Mouse (Mus musculus) CH12.LX (cell line): ENCODE results near the gene Timmdc1. TPM values are rescaled to one million over a fixed set of nuclear protein-coding genes. Genes with fewer than 3 reads are reported as not detected.

Experiments
- DNase-seq: peaks from one replicate; pipeline ENCODE4 v3.0.0-alpha.2; 2013; ENCODE audit errors: extremely low read depth
- H3K27ac ChIP-seq: 2 replicates; pipeline ENCODE4 v1.5.1; 2012; ENCODE audit warnings: low read depth, mild to moderate bottlenecking, control low read depth, moderate library complexity; ENCODE audit not compliant: insufficient read depth
- H3K27me3 ChIP-seq: replicated peaks from 2 replicates; pipeline ENCODE3; 2012; ENCODE audit warnings: inconsistent platforms
- H3K36me3 ChIP-seq, 2 experiments: replicated peaks in 1 of 2; 2 replicates each; pipeline versions ENCODE3 to v1.6.1; 2012; ENCODE audit warnings: inconsistent platforms in 1 of 2, low read length in 1 of 2, mild to moderate bottlenecking in 1 of 2, mixed read lengths in 1 of 2, moderate library complexity in 1 of 2; ENCODE audit not compliant: control insufficient read depth in 1 of 2, insufficient read depth in 1 of 2
- H3K4me1 ChIP-seq, 2 experiments: 2 replicates each; pipeline ENCODE4 v1.6.1; 2012; ENCODE audit warnings: inconsistent platforms in 1 of 2, moderate library complexity in 1 of 2; ENCODE audit not compliant: insufficient read depth in 2 of 2, control insufficient read depth in 1 of 2
- H3K4me2 ChIP-seq: 2 replicates; pipeline ENCODE4 v1.6.1; 2012; ENCODE audit warnings: low read depth, mild to moderate bottlenecking, control low read depth; ENCODE audit not compliant: poor library complexity, insufficient read depth, severe bottlenecking
- H3K4me3 ChIP-seq, 3 experiments: fragments of 150-350 bp in 1 of 3; sonication (generic) in 1 of 3; replicated peaks in 1 of 3; 2 replicates each; pipeline versions ENCODE3 to v1.5.1; 2011 to 2012; ENCODE audit warnings: low read depth in 2 of 3, low read length in 2 of 3, mild to moderate bottlenecking in 2 of 3, moderate library complexity in 2 of 3, control low read depth in 1 of 3, improper control_type of control experiment in 1 of 3, inconsistent platforms in 1 of 3, mixed read lengths in 1 of 3; ENCODE audit not compliant: poor library complexity in 1 of 3
- H3K79me2 ChIP-seq: replicated peaks from 2 replicates; pipeline ENCODE4 v1.6.1; 2012; ENCODE audit warnings: mild to moderate bottlenecking, moderate library complexity; ENCODE audit not compliant: control insufficient read depth, poor library complexity, insufficient read depth, severe bottlenecking; ENCODE audit errors: extremely low read depth
- H3K9ac ChIP-seq: 2 replicates; pipeline ENCODE4 v1.6.1; 2012; ENCODE audit warnings: low read depth, mild to moderate bottlenecking, control low read depth, moderate library complexity; ENCODE audit not compliant: insufficient read depth
- H3K9me3 ChIP-seq: replicated peaks from 2 replicates; pipeline ENCODE3; 2012; ENCODE audit warnings: low read length, inconsistent platforms, mixed read lengths
- CHD1 ChIP-seq: IDR thresholded peaks from 2 replicates; pipeline ENCODE4 v1.6.1; 2012; ENCODE audit warnings: low read depth, low read length, improper control_type of control experiment, inconsistent platforms
- E2F4 ChIP-seq: IDR thresholded peaks from 2 replicates; pipeline ENCODE4 v1.6.1; 2011; ENCODE audit warnings: low read depth, low read length, improper control_type of control experiment; ENCODE audit not compliant: insufficient replicate concordance
- ELF1 ChIP-seq: IDR thresholded peaks from 2 replicates; pipeline ENCODE4 v1.6.1; 2014; ENCODE audit warnings: low read depth, mild to moderate bottlenecking, inconsistent platforms, low read length, improper control_type of control experiment
- GABPA ChIP-seq: IDR thresholded peaks from 2 replicates; pipeline ENCODE4 v1.6.1; 2012; ENCODE audit warnings: low read depth, low read length, improper control_type of control experiment, inconsistent platforms; ENCODE audit not compliant: insufficient replicate concordance
- JUND ChIP-seq: conservative IDR thresholded peaks from 2 replicates; pipeline ENCODE4 v1.6.1; 2011; ENCODE audit warnings: low read depth, low read length, improper control_type of control experiment
- MAFK ChIP-seq: IDR thresholded peaks from 2 replicates; pipeline ENCODE4 v1.6.1; 2011; ENCODE audit warnings: low read length, improper control_type of control experiment; ENCODE audit not compliant: insufficient replicate concordance
- MAX ChIP-seq: IDR thresholded peaks from 2 replicates; pipeline ENCODE4 v1.6.1; 2011; ENCODE audit warnings: low read length, improper control_type of control experiment
- MAZ ChIP-seq: IDR thresholded peaks from 2 replicates; pipeline ENCODE4 v1.6.1; 2012; ENCODE audit warnings: low read depth, mild to moderate bottlenecking, inconsistent platforms, low read length, improper control_type of control experiment, moderate library complexity
- MEF2A ChIP-seq: IDR thresholded peaks from 2 replicates; pipeline ENCODE4 v1.6.1; 2014; ENCODE audit warnings: low read depth, mild to moderate bottlenecking, inconsistent platforms, low read length, improper control_type of control experiment, borderline replicate concordance
- MXI1 ChIP-seq: IDR thresholded peaks from 2 replicates; pipeline ENCODE4 v1.6.1; 2011; ENCODE audit warnings: mild to moderate bottlenecking, low read depth, low read length, improper control_type of control experiment
- PAX5 ChIP-seq: IDR thresholded peaks from 2 replicates; pipeline ENCODE4 v1.6.1; 2012; ENCODE audit warnings: low read length, inconsistent platforms, mixed read lengths
- POLR2A ChIP-seq: IDR thresholded peaks from 2 replicates; pipeline ENCODE4 v1.6.1; 2011; ENCODE audit warnings: low read depth, mild to moderate bottlenecking, improper control_type of control experiment, low read length
- POLR2AphosphoS2 ChIP-seq: IDR thresholded peaks from 2 replicates; pipeline ENCODE4 v1.6.1; 2011; ENCODE audit warnings: low read depth, low read length, improper control_type of control experiment
- RCOR1 ChIP-seq: conservative IDR thresholded peaks from 2 replicates; pipeline ENCODE4 v1.6.1; 2012; ENCODE audit warnings: low read depth, mild to moderate bottlenecking, inconsistent platforms, low read length, improper control_type of control experiment
- SIN3A ChIP-seq: IDR thresholded peaks from 2 replicates; pipeline ENCODE4 v1.6.1; 2012; ENCODE audit warnings: low read length, improper control_type of control experiment, inconsistent platforms
- SMC3 ChIP-seq: IDR thresholded peaks from 2 replicates; pipeline ENCODE4 v1.6.1; 2011; ENCODE audit warnings: low read depth, low read length, improper control_type of control experiment
- UBTF ChIP-seq: IDR thresholded peaks from 2 replicates; pipeline ENCODE4 v1.6.1; 2012; ENCODE audit warnings: low read depth, mild to moderate bottlenecking, inconsistent platforms, low read length, improper control_type of control experiment, moderate library complexity
- USF1 ChIP-seq: IDR thresholded peaks from 2 replicates; pipeline ENCODE4 v1.6.1; 2014; ENCODE audit warnings: low read depth, mild to moderate bottlenecking, inconsistent platforms, low read length, improper control_type of control experiment
- USF2 ChIP-seq: conservative IDR thresholded peaks from 2 replicates; pipeline ENCODE4 v1.6.1; 2011; ENCODE audit warnings: low read depth, low read length, improper control_type of control experiment
- ZMIZ1 ChIP-seq: IDR thresholded peaks from 2 replicates; pipeline ENCODE4 v1.6.1; 2012; ENCODE audit warnings: low read depth, mild to moderate bottlenecking, inconsistent platforms, low read length, improper control_type of control experiment
- dilution Hi-C: fragments of 300-500 bp; cut with MboI; formaldehyde crosslinking; loops from 2 replicates; pipeline ENCODE4 v1.14.3; 2020; ENCODE audit warnings: low sequenced_read_pairs; ENCODE audit not compliant: extremely low pct_unique_long_range_greater_than_20kb, extremely low pct_ligation_motif_present
- in situ Hi-C: fragments of 300-500 bp; cut with MboI; formaldehyde crosslinking; loops from 3 replicates; pipeline ENCODE4 v1.14.3; 2019; ENCODE audit warnings: low sequenced_read_pairs, low pct_ligation_motif_present, low pct_unique_long_range_greater_than_20kb, mixed read lengths
- polyA plus RNA-seq: library from polyadenylated mRNA; unstranded; fragments of >175 nt; gene quantifications from 2 replicates; pipeline ENCODE4 v1.2.1, GENCODE M21; 2012; ENCODE audit warnings: low read depth; ENCODE audit not compliant: insufficient read length
- total RNA-seq, 2 experiments: library from RNA; depleted of rRNA; stranded (reverse); fragments of 300-350 nt in 1 of 2; fragments of >200 nt in 1 of 2; gene quantifications; 2 replicates each; pipeline ENCODE4 v1.2.3; 2012 to 2014

Gene Timmdc1
- total and polyA plus RNA-seq, 3 experiments, result 32.5 to 49.7 (median 45.1) TPM

DNA sequence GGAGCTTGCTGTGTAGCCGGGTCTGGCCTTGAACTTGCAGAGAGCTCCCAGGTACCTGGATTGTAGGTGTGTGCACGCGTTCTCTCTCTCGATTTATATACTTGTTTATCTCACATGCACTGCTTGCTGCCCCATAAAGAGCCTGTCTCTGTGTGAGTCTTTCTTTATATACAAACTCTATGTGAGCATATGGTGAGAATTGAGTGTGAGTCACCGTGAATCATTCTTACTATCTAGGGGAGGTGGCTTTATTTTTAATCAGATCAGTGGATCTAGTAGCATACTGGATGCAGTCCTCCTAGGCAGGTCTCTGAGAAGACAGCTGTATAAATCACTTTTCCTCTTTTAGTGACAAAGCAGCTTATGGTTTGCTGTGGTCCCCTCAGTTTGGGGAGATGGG is 45.7 kb upstream of the Timmdc1 start:
- no peak overlapping the region for H3K9ac ChIP-seq
- DNase-seq, result no peak
- TF ChIP-seq GABPA, result no peak
- no peak for TF ChIP-seq MAFK
- TF ChIP-seq JUND, result no peak
- no peak for TF ChIP-seq E2F4
- no peak for TF ChIP-seq CHD1
- no peak for TF ChIP-seq ZMIZ1
- no peak for TF ChIP-seq MEF2A
- TF ChIP-seq RCOR1, result no peak
- TF ChIP-seq SMC3, result no peak
- no peak for TF ChIP-seq USF2
- TF ChIP-seq POLR2AphosphoS2, result no peak
- TF ChIP-seq POLR2A, result no peak
- TF ChIP-seq MAZ, result no peak
- TF ChIP-seq, all 38 proteins: peak for 0
- Histone ChIP-seq H3K27ac (no peak overlapping the region), H3K4me1 (peaks cover 4 to 22% of the 10 kb centered on the region in 2 experiments; a peak in 3 of 4 replicates), H3K4me2 (no peak overlapping the region), H3K27me3 (no peaks in the 10 kb centered on the region), H3K4me3 (no peak overlapping the region), H3K79me2 (peaks cover 68% of the 10 kb centered on the region), H3K36me3 (peaks cover 56 to 81% of the 10 kb centered on the region in 2 experiments), H3K9me3 (no peaks in the 10 kb centered on the region)
- in situ Hi-C loops, result no loop called here
- dilution Hi-C loops, result no loop called here

DNA sequence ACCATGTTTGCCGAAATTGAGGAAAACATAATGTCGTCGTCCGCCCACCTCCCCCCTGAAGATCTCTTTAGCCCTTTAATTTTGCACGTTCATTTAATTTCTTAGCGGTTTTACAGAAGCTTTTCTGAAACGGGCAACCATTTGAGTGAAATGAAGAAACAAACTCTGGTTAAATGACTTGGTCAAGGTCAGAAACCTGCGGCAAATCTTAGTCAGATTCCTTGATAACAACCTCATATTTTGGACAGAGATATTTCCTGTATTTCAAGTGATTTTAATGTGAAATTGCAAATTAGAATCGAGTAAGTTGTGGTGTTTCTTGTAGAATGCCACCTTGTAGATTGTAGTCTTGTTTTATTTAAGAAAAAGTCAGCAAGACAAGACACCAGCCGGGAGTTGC is 41.1 kb upstream of the Timmdc1 start:
- no peak for DNase-seq
- H3K9me3 ChIP-seq, result no peaks in the 10 kb centered on the region
- peaks cover 2% of the 10 kb centered on the region for H3K27me3 ChIP-seq
- H3K36me3 ChIP-seq, result peaks cover 26 to 41% of the 10 kb centered on the region in 2 experiments
- no peak overlapping the region for H3K27ac ChIP-seq
- H3K4me1 ChIP-seq, result peaks cover 7 to 35% of the 10 kb centered on the region in 2 experiments
- H3K79me2 ChIP-seq, result peaks cover 54% of the 10 kb centered on the region
- in situ Hi-C loops (no loop called here), dilution Hi-C loops (no loop called here)
- H3K9ac ChIP-seq, result peak overlapping the region; percentile 96
- TF ChIP-seq CHD1, result 0 out of 2 replicates have a peak, but pooled peaks have one; percentile 63
- 0 out of 2 replicates have a peak, but pooled peaks have one; percentile 28 for TF ChIP-seq MAZ
- TF ChIP-seq PAX5, result no peak
- H3K4me2 ChIP-seq, result peak overlapping the region; percentile 95
- peak overlapping the region; percentile 89 to 97 (median 90) for H3K4me3 ChIP-seq

DNA sequence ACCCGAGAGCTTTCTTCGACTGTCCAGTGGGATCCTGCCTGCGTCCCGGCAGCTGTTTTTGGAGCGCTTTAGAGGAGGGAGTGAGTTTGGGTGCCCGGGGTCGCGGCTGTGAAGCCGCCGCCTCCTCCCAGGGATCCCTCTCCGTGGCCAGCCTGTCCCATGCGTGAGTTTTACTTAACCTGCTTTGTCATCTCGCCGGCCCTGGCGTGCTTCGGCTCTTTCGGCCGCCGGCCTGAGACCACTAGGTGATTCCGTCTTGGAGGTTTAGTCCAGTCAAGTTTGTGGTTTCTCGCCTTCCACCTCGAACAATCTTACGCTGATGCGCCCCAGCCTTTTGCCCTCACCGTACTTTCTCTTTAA is 40.5 kb upstream of the Timmdc1 start:
- peaks cover 7 to 35% of the 10 kb centered on the region in 2 experiments for H3K4me1 ChIP-seq
- peaks cover 2% of the 10 kb centered on the region for H3K27me3 ChIP-seq
- peaks cover 48% of the 10 kb centered on the region for H3K79me2 ChIP-seq
- dilution Hi-C loops, result no loop called here
- H3K9me3 ChIP-seq, result no peaks in the 10 kb centered on the region
- H3K4me3 ChIP-seq, result peak overlapping the region; percentile 89 to 97 (median 90)
- H3K4me2 ChIP-seq, result peak overlapping the region; percentile 95
- no peak for DNase-seq
- H3K9ac ChIP-seq, result peak overlapping the region; percentile 96
- peak overlapping the region; percentile 8 for H3K27ac ChIP-seq
- in situ Hi-C loops, result no loop called here
- H3K36me3 ChIP-seq, result peaks cover 20 to 35% of the 10 kb centered on the region in 2 experiments
- TF ChIP-seq MAX (0 out of 2 replicates have a peak, but pooled peaks have one; percentile 6), USF1 (no peak), ELF1 (no peak), UBTF (0 out of 2 replicates have a peak, but pooled peaks have one; percentile 65), SIN3A (peak; percentile 85), MXI1 (0 out of 2 replicates have a peak, but pooled peaks have one; percentile 7)
